Mouse (Mus musculus): ENCODE measurements at regions not wholly inside any gene's neighbourhood (a gene's known extent, or its start where the extent isn't known, plus 50 kb on each side); places are given as distances from the start of the nearest gene placed in this dataset.

GRCm38 (mm10) chr13:42522553-42522952, 157.9 kb upstream of the Phactr1 start:
- DNase-seq: no peak

GRCm38 (mm10) chr13:42526163-42526562, 154.3 kb upstream of the Phactr1 start:
- DNase-seq: no peak

GRCm38 (mm10) chr13:42526966-42527365, 153.5 kb upstream of the Phactr1 start:
- peak; percentile 58 for DNase-seq

- DNase-seq: no peak
Observed at GRCm38 (mm10) chr13:42528169-42528568, 152.3 kb upstream of the Phactr1 start.

- DNase-seq: no peak
Observed at GRCm38 (mm10) chr13:42536501-42537210, 143.8 kb upstream of the Phactr1 start.

GRCm38 (mm10) chr13:42538046-42538445, 142.4 kb upstream of the Phactr1 start:
- DNase-seq: no peak

GRCm38 (mm10) chr13:42544536-42545094, 135.8 kb upstream of the Phactr1 start:
- no peak for DNase-seq

GRCm38 (mm10) chr13:42546389-42546788, 134.0 kb upstream of the Phactr1 start:
- no peak for DNase-seq

GRCm38 (mm10) chr13:42546851-42547250, 133.6 kb upstream of the Phactr1 start:
- no peak for DNase-seq

- DNase-seq: no peak
Observed at GRCm38 (mm10) chr13:42549021-42549559, 131.3 kb upstream of the Phactr1 start.

- DNase-seq: no peak
Observed at GRCm38 (mm10) chr13:42554961-42555360, 125.5 kb upstream of the Phactr1 start.

- DNase-seq: no peak
Observed at GRCm38 (mm10) chr13:42558526-42558925, 121.9 kb upstream of the Phactr1 start.

- no peak for DNase-seq
Observed at GRCm38 (mm10) chr13:42561446-42561845, 119.0 kb upstream of the Phactr1 start.

GRCm38 (mm10) chr13:42565291-42566058, 114.9 kb upstream of the Phactr1 start:
- no peak for DNase-seq

- DNase-seq: no peak
Observed at GRCm38 (mm10) chr13:42570600-42571348, 109.6 kb upstream of the Phactr1 start.

GRCm38 (mm10) chr13:42574189-42574588, 106.2 kb upstream of the Phactr1 start:
- no peak for DNase-seq

- DNase-seq: peak; percentile 84
Observed at GRCm38 (mm10) chr13:42575725-42576426, 104.5 kb upstream of the Phactr1 start.

GRCm38 (mm10) chr13:42579471-42579870, 101.0 kb upstream of the Phactr1 start:
- no peak for DNase-seq

GRCm38 (mm10) chr13:42589136-42589535, 91.3 kb upstream of the Phactr1 start:
- no peak for DNase-seq

- DNase-seq: peak; percentile 40
Observed at GRCm38 (mm10) chr13:42589607-42590006, 90.8 kb upstream of the Phactr1 start.

- DNase-seq: no peak
Observed at GRCm38 (mm10) chr13:42590415-42590814, 90.0 kb upstream of the Phactr1 start.

- no peak for DNase-seq
Observed at GRCm38 (mm10) chr13:42592945-42593344, 87.5 kb upstream of the Phactr1 start.

Measured in retina, postnatal 1 day (tissue).